Mouse (Mus musculus) hindbrain, postnatal 0 days (tissue): ENCODE measurements around the gene Stx7. TPM values are rescaled to one million over a fixed set of nuclear protein-coding genes. Genes with fewer than 3 reads are reported as not detected.
"Not testable (repeated sequence)": the region's sequence is repeated elsewhere in the genome, so short reads cannot be mapped to it uniquely, and the experiment has no call there.

ENCODE experiments used
- ATAC-seq: fragments of 200-750 bp; cut with Nextera tagmentation; 2 replicates; pipeline ENCODE4 v1.8.0; 2017; ENCODE audit warnings: mild to moderate bottlenecking, moderate TSS enrichment, moderate library complexity
- DNase-seq: peaks from one replicate; pipeline ENCODE4 v3.0.0-alpha.2; 2015; ENCODE audit warnings: low spot score
- H3K27ac ChIP-seq: fragments of 300-500 bp; sonication (generic); 2 replicates; pipeline ENCODE4 v1.5.1; 2014; ENCODE audit warnings: mild to moderate bottlenecking
- H3K27me3 ChIP-seq: fragments of 300-500 bp; sonication (generic); 2 replicates; pipeline ENCODE4 v1.6.1; 2014; ENCODE audit warnings: low read length, mixed read lengths; ENCODE audit not compliant: insufficient read depth
- H3K36me3 ChIP-seq: fragments of 300-500 bp; sonication (generic); 2 replicates; pipeline ENCODE4 v1.6.1; 2014; ENCODE audit warnings: low read length, mixed read lengths; ENCODE audit not compliant: insufficient read depth
- H3K4me1 ChIP-seq: fragments of 300-500 bp; sonication (generic); 2 replicates; pipeline ENCODE4 v1.6.1; 2014; ENCODE audit warnings: antibody characterized with exemption, low read length, mixed read lengths; ENCODE audit not compliant: insufficient read depth
- H3K4me2 ChIP-seq: fragments of 300-500 bp; sonication (generic); 2 replicates; pipeline ENCODE4 v1.6.1; 2014; ENCODE audit warnings: low read depth, mild to moderate bottlenecking, low read length, moderate library complexity, mixed read lengths
- H3K4me3 ChIP-seq: fragments of 300-500 bp; sonication (generic); 2 replicates; pipeline ENCODE4 v1.5.1; 2014; ENCODE audit warnings: low read length
- H3K9ac ChIP-seq: fragments of 300-500 bp; sonication (generic); replicated peaks from 2 replicates; pipeline ENCODE4 v1.6.1; 2014; ENCODE audit warnings: mild to moderate bottlenecking, low read length, moderate library complexity, mixed read lengths
- H3K9me3 ChIP-seq: fragments of 300-500 bp; sonication (generic); 2 replicates; pipeline ENCODE4 v1.6.1; 2016; ENCODE audit warnings: low read length, mixed read lengths
- CTCF ChIP-seq: IDR thresholded peaks from 2 replicates; pipeline ENCODE4 v1.5.1; 2016; ENCODE audit warnings: antibody characterized with exemption, control low read depth, low read depth
- WGBS: fragments of 180-500 bp; shearing (Covaris S2); extraction: QIAGEN DNeasy Blood & Tissue Kit; methylation state at CpG from one replicate; pipeline ENCODE4 v1.1.7; 2014; 5-methylcytosine and 5-hydroxymethylcytosine counted together
- polyA plus RNA-seq: library from polyadenylated mRNA; unstranded; fragments of >200 nt; fragmentation: Nextera tagmentation; extraction: Ambion mirVana; gene quantifications from 2 replicates; pipeline ENCODE4 v1.2.1, GENCODE M21; 2015
- total RNA-seq: library from RNA; depleted of rRNA; stranded (reverse); fragments of >200 nt; gene quantifications from 2 replicates; pipeline ENCODE4 v1.2.3, GENCODE M21; 2014; rRNA removed

Stx7 gene
- total RNA-seq, result 109 and 111 TPM in 2 replicates
- 289 and 299 TPM in 2 replicates for polyA plus RNA-seq

- no peaks in the 10 kb centered on the region for H3K36me3 ChIP-seq
- H3K4me2 ChIP-seq, result peak within 1 kb of the TSS; percentile 67
- no peak for TF ChIP-seq CTCF
- ATAC-seq (peak; percentile 99), DNase-seq (peak; percentile 97)
- no peaks in the 10 kb centered on the region for H3K27me3 ChIP-seq
- peak within 1 kb of the TSS; percentile 87 for H3K27ac ChIP-seq
- peak within 1 kb of the TSS; percentile 93 for H3K4me3 ChIP-seq
- H3K9ac ChIP-seq, result peak within 1 kb of the TSS; percentile 83
- H3K4me1 ChIP-seq, result no peaks in the 10 kb centered on the region
- WGBS, result under 1% methylated on average over 39 of the region's 45 CpGs
- H3K9me3 ChIP-seq, result no peaks in the 10 kb centered on the region
Measured at GRCm38 (mm10) chr10:24149135-24149781, at the start of gene Stx7. TSS of gene Stx7 (plus strand) at chr10:24149302.

DNA sequence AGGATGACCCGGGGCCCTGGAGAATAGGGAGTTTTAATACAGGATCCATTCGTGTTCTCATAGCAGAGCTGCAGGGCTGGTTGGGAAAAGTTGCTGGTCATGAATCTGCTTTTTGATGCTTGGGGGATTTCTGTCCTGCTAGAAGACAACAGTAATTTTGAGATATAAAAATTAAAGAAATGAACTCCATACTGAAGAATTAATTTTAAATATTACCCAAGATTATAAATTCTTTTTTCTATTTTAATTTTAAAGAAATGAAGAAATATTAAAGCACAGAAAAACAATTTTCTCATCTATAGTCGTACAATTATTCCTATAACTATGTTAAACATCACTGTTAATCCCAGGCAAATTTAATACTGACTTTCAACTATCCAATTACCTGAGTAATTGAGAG, 47.3 kb upstream of the Stx7 start, which contains the start of gene Taar8c:
Gene Taar8c (minus strand): TSS at position 101 of the 400 bp plus-strand sequence.
- H3K4me2 ChIP-seq, H3K4me1 ChIP-seq, H3K4me3 ChIP-seq, H3K9ac ChIP-seq, ATAC-seq, H3K36me3 ChIP-seq, H3K27me3 ChIP-seq, H3K9me3 ChIP-seq, H3K27ac ChIP-seq, DNase-seq: not testable (repeated sequence)
- WGBS, result 89% methylated on average over 1 of the region's 3 CpGs

DNA sequence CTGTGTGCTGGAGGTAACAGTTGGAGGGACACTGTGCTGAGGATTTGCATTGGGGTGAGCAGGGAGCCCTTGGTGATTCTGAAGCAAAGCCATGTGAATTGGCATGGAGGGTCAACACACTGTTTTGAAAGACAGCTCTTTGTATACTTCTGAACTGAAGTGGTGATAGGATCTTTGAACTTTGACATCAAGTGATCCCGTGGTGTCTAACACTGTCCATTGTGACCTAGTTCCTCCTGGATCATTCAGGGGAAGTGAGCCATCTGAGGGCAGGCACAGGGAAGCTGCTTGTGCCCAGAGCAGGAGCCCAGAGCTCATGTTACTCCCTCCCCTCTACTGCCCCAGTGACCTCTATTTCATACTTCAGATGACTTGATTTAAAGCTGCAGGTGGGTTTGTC, 45.8 kb upstream of the Stx7 start:
- not testable (repeated sequence) for H3K36me3 ChIP-seq, H3K4me1 ChIP-seq, H3K4me2 ChIP-seq, H3K27me3 ChIP-seq, H3K4me3 ChIP-seq, H3K27ac ChIP-seq, ATAC-seq, H3K9ac ChIP-seq, H3K9me3 ChIP-seq, DNase-seq
- WGBS, result 45% methylated on average over 1 of the region's 1 CpGs

DNA sequence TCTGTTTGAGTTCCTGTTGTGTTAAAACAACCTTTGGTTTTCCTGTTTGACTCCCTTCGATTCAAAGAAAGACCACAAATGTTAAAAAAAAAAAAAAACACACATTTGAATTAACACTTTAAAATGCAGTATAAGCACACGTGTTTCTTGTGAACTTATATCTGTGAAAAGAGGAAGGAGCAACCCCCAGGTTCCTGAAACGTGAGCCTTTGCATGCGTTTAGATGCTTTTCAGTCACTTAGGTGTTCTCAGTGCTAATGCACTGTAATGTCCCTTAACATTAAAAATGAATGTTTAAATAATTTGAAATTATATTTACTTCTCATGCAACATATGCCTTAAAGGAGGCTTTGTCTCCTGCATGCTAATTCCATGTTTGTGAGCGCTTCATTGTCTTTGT, 41.4 kb upstream of the Stx7 start:
- Histone ChIP-seq H3K4me1 (no peaks in the 10 kb centered on the region), H3K27ac (no peak overlapping the region), H3K27me3 (no peaks in the 10 kb centered on the region), H3K9me3 (no peaks in the 10 kb centered on the region), H3K9ac (no peak overlapping the region), H3K4me3 (no peak overlapping the region), H3K4me2 (no peak overlapping the region), H3K36me3 (no peaks in the 10 kb centered on the region)
- no peak for TF ChIP-seq CTCF
- DNase-seq (no peak), ATAC-seq (no peak)
- WGBS, result 71% methylated on average over 5 of the region's 5 CpGs

DNA sequence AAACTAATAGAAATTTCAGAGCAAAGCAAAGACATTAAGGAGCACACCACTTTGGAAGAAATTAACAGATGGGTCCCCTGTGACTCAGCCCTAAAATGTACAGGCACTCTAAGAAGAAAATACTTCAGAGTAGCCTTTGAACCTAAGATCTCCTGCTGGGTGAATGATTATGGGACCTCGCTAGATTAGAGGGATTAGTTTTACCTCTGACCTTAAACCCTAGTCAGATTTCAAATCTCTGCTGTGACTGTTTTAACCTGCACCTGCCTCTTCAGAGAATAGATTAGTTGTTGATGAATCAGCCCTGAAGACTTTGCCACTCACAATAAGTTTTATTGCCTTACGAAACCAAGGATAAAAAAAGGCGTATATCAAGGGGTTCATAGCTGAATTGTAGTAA, 40.9 kb upstream of the Stx7 start:
- H3K4me1 ChIP-seq, result no peaks in the 10 kb centered on the region
- no peak overlapping the region for H3K4me2 ChIP-seq
- H3K36me3 ChIP-seq, result no peaks in the 10 kb centered on the region
- no peak overlapping the region for H3K4me3 ChIP-seq
- no peak overlapping the region for H3K27ac ChIP-seq
- 67% methylated on average over 3 of the region's 3 CpGs for WGBS
- H3K27me3 ChIP-seq, result no peaks in the 10 kb centered on the region
- TF ChIP-seq CTCF, result no peak
- H3K9me3 ChIP-seq, result no peaks in the 10 kb centered on the region
- no peak for DNase-seq
- no peak overlapping the region for H3K9ac ChIP-seq
- no peak for ATAC-seq

DNA sequence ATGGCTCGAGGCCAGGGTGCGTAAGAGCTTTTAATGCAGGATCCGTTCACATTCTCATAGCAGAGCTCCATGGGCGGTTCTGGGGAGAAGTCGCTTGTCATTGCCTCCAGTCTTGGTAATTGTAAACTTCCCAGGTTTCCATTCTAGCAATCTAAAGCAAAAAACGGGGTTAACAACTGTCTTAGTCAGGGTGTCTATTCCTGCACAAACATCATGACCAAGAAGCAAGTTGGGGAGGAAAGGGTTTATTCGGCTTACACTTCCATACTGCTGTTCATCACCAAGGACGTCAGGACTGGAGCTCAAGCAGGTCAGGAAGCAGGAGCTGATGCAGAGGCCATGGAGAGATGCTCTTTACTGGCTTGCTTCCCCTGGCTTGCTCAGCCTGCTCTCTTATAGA, 39.7 kb upstream of the Stx7 start, which contains the start of gene Taar9:
Gene Taar9 (minus strand): TSS at position 101 of the 400 bp plus-strand sequence.
- WGBS, result 85% methylated on average over 8 of the region's 8 CpGs
- ATAC-seq, H3K9me3 ChIP-seq: not testable (repeated sequence)

DNA sequence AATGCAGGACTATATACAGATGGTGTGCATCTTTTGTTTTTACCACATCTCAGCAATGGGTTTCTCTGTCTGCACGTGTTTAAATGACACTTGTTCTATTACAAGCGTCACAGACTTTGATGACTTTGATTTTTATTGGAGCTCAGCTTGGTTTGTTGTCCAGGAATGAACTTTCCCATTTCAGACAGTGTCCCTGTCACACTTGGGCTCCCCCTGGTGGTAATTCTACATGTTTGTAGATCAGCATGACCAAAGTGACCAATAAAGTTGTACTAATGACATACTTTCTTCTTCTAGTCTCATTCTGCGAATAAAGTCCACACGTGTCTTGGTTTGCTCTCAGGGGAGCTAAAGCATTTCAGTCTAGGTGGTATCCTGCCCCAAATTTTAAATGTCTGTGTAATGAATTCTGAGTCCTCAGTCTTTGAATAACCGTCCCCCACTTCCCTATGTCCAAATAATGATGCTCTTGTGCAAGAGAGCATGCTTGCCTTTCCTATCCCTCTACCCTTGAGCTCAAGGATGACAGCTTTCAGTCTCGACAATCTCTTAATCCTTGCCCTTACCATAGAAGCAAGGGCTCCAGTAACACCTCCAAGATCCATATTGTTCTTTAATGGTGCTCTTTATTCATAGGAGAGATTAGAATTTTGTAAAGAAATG, 37.9 kb upstream of the Stx7 start:
- H3K9ac ChIP-seq, result no peak overlapping the region
- H3K27me3 ChIP-seq, result no peaks in the 10 kb centered on the region
- DNase-seq (peak; percentile 80), ATAC-seq (peak; percentile 40; the same call in 1 of the 2 replicates)
- H3K4me1 ChIP-seq, result no peaks in the 10 kb centered on the region
- no peak overlapping the region for H3K4me3 ChIP-seq
- H3K27ac ChIP-seq, result no peak overlapping the region
- peak; percentile 78 for TF ChIP-seq CTCF
- H3K4me2 ChIP-seq, result no peak overlapping the region
- 50% methylated on average over 6 of the region's 6 CpGs for WGBS
- no peaks in the 10 kb centered on the region for H3K9me3 ChIP-seq
- no peaks in the 10 kb centered on the region for H3K36me3 ChIP-seq

More for the DNA sequence above, 39.7 kb upstream of the Stx7 start, which contains the start of gene Taar9:
- H3K36me3 ChIP-seq, H3K9ac ChIP-seq, H3K27me3 ChIP-seq, DNase-seq, H3K27ac ChIP-seq, H3K4me1 ChIP-seq, H3K4me3 ChIP-seq, H3K4me2 ChIP-seq: not testable (repeated sequence)
